Mouse (Mus musculus): ENCODE data around the gene Chac1.

- no peak for TF ChIP-seq CTCF (IDR thresholded peaks at IDR 0.05; ENCODE audit: low read depth)
- TF ChIP-seq EP300 (IDR thresholded peaks at IDR 0.05; ENCODE audit: low read depth): no peak
Measured at GRCm38 (mm10) chr2:119304391-119304790, 46.6 kb upstream of the Chac1 start.
